Mouse (Mus musculus) MEL (cell line): ENCODE measurements around the gene Socs1. TPM values are rescaled to one million over a fixed set of nuclear protein-coding genes. Genes with fewer than 3 reads are reported as not detected.

Experiments
- DNase-seq: peaks from one replicate; pipeline ENCODE4 v3.0.0; 2011; ENCODE audit warnings: low read depth, low spot score
- H3K27ac ChIP-seq: 2 replicates; pipeline ENCODE4 v1.5.1; 2012; ENCODE audit warnings: low read depth, mild to moderate bottlenecking, control low read depth, low read length, moderate library complexity; ENCODE audit not compliant: control insufficient read depth
- H3K27me3 ChIP-seq, 2 experiments: fragments of 150-350 bp in 1 of 2; sonication (generic) in 1 of 2; 2 replicates each; pipeline ENCODE4 v1.6.1; 2012; ENCODE audit warnings: low read length in 2 of 2, mild to moderate bottlenecking in 2 of 2, improper control_type of control experiment in 1 of 2, moderate library complexity in 1 of 2; ENCODE audit not compliant: insufficient read depth in 2 of 2, control insufficient read depth in 1 of 2
- H3K36me3 ChIP-seq, 2 experiments: 2 replicates each; pipeline ENCODE4 v1.6.1; 2012 to 2014; ENCODE audit warnings: low read length in 2 of 2, improper control_type of control experiment in 1 of 2, inconsistent platforms in 1 of 2, mild to moderate bottlenecking in 1 of 2; ENCODE audit not compliant: insufficient read depth in 2 of 2, control insufficient read depth in 1 of 2
- H3K4me1 ChIP-seq, 2 experiments: fragments of 150-350 bp in 1 of 2; sonication (generic) in 1 of 2; 2 replicates each; pipeline ENCODE4 v1.6.1; 2012; ENCODE audit warnings: low read length in 2 of 2, improper control_type of control experiment in 1 of 2, mild to moderate bottlenecking in 1 of 2; ENCODE audit not compliant: insufficient read depth in 2 of 2, control insufficient read depth in 1 of 2
- H3K4me3 ChIP-seq, 2 experiments: fragments of 150-350 bp in 1 of 2; sonication (generic) in 1 of 2; 2 replicates each; pipeline ENCODE4 v1.5.1; 2012; ENCODE audit warnings: low read depth in 2 of 2, low read length in 2 of 2, mild to moderate bottlenecking in 2 of 2, moderate library complexity in 2 of 2, control low read depth in 1 of 2, improper control_type of control experiment in 1 of 2; ENCODE audit not compliant: control insufficient read depth in 1 of 2, insufficient read depth in 1 of 2
- H3K79me2 ChIP-seq: 2 replicates; pipeline ENCODE4 v1.6.1; 2012; ENCODE audit warnings: mild to moderate bottlenecking, low read length, moderate library complexity; ENCODE audit not compliant: control insufficient read depth, poor library complexity, insufficient read depth
- H3K9ac ChIP-seq: 2 replicates; pipeline ENCODE4 v1.6.1; 2012; ENCODE audit warnings: low read depth, mild to moderate bottlenecking, control low read depth, low read length, moderate library complexity; ENCODE audit not compliant: control insufficient read depth, poor library complexity, severe bottlenecking
- H3K9me3 ChIP-seq: fragments of 150-350 bp; sonication (generic); replicated peaks from 2 replicates; pipeline ENCODE4 v1.6.1; 2012; ENCODE audit warnings: mild to moderate bottlenecking, low read length, improper control_type of control experiment, moderate library complexity; ENCODE audit not compliant: insufficient read depth
- CHD1 ChIP-seq: IDR thresholded peaks from 2 replicates; pipeline ENCODE4 v1.6.1; 2012; ENCODE audit warnings: low read depth, mild to moderate bottlenecking, inconsistent platforms, low read length, improper control_type of control experiment
- CTCF ChIP-seq, 3 experiments: IDR thresholded peaks in 2 of 3; conservative IDR thresholded peaks in 1 of 3; 2 replicates each; pipeline ENCODE4 v1.5.1; 2011 to 2012; ENCODE audit warnings: low read length in 3 of 3, low read depth in 2 of 3, mild to moderate bottlenecking in 2 of 3, improper control_type of control experiment in 1 of 3, inconsistent platforms in 1 of 3, mixed read lengths in 1 of 3, moderate library complexity in 1 of 3; ENCODE audit not compliant: control insufficient read depth in 1 of 3, insufficient read depth in 1 of 3, poor library complexity in 1 of 3, severe bottlenecking in 1 of 3
- EP300 ChIP-seq, 2 experiments: IDR thresholded peaks; 2 replicates each; pipeline ENCODE4 v1.6.1; 2011; ENCODE audit warnings: improper control_type of control experiment in 2 of 2, low read length in 2 of 2, low read depth in 1 of 2, mild to moderate bottlenecking in 1 of 2
- ETS1 ChIP-seq: IDR thresholded peaks from 2 replicates; pipeline ENCODE4 v1.6.1; 2012; ENCODE audit warnings: low read depth, mild to moderate bottlenecking, inconsistent platforms, low read length, improper control_type of control experiment, moderate library complexity
- JUND ChIP-seq: IDR thresholded peaks from 2 replicates; pipeline ENCODE4 v1.6.1; 2011; ENCODE audit warnings: low read depth, mild to moderate bottlenecking, improper control_type of control experiment, low read length
- MAFK ChIP-seq: IDR thresholded peaks from 2 replicates; pipeline ENCODE4 v1.6.1; 2011; ENCODE audit warnings: low read depth, mild to moderate bottlenecking, low read length, improper control_type of control experiment, borderline replicate concordance
- MXI1 ChIP-seq: IDR thresholded peaks from 2 replicates; pipeline ENCODE4 v1.6.1; 2011; ENCODE audit warnings: mild to moderate bottlenecking, low read depth, low read length, improper control_type of control experiment
- MYB ChIP-seq: IDR thresholded peaks from 2 replicates; pipeline ENCODE4 v1.6.1; 2011; ENCODE audit warnings: mild to moderate bottlenecking, low read depth, low read length, improper control_type of control experiment
- MYC ChIP-seq: IDR thresholded peaks from 2 replicates; pipeline ENCODE4 v1.6.1; 2011; ENCODE audit warnings: low read depth, mild to moderate bottlenecking, low read length, improper control_type of control experiment, moderate library complexity
- SMC3 ChIP-seq: IDR thresholded peaks from 2 replicates; pipeline ENCODE4 v1.6.1; 2011; ENCODE audit warnings: low read depth, low read length, improper control_type of control experiment
- TBP ChIP-seq: IDR thresholded peaks from 2 replicates; pipeline ENCODE4 v1.8.0; 2011; ENCODE audit warnings: low read depth, low read length, improper control_type of control experiment
- TCF12 ChIP-seq: IDR thresholded peaks from 2 replicates; pipeline ENCODE4 v1.6.1; 2014; ENCODE audit warnings: low read depth, mild to moderate bottlenecking, inconsistent platforms, low read length, improper control_type of control experiment, moderate library complexity
- USF1 ChIP-seq: IDR thresholded peaks from 2 replicates; pipeline ENCODE4 v1.6.1; 2014; ENCODE audit warnings: low read depth, mild to moderate bottlenecking, inconsistent platforms, low read length, improper control_type of control experiment, moderate library complexity
- ZC3H11A ChIP-seq: IDR thresholded peaks from 2 replicates; pipeline ENCODE4 v1.6.1; 2012; ENCODE audit warnings: low read depth, mild to moderate bottlenecking, inconsistent platforms, low read length, improper control_type of control experiment
- ZKSCAN1 ChIP-seq: IDR thresholded peaks from 2 replicates; pipeline ENCODE4 v1.6.1; 2012; ENCODE audit warnings: low read depth, mild to moderate bottlenecking, inconsistent platforms, low read length, improper control_type of control experiment, moderate library complexity
- ZNF384 ChIP-seq: IDR thresholded peaks from 2 replicates; pipeline ENCODE4 v1.6.1; 2012; ENCODE audit warnings: low read depth, mild to moderate bottlenecking, inconsistent platforms, low read length, improper control_type of control experiment
- polyA plus RNA-seq, 2 experiments: library from polyadenylated mRNA; stranded (reverse) in 1 of 2; unstranded in 1 of 2; fragments of >175 nt in 1 of 2; fragments of >200 nt in 1 of 2; gene quantifications; 2 replicates each; pipeline versions ENCODE4 v1.2.1 to v1.2.4; 2012; ENCODE audit warnings: low replicate concordance in 2 of 2, low read depth in 1 of 2; ENCODE audit not compliant: insufficient read length in 2 of 2, insufficient read depth in 1 of 2, missing spikeins in 1 of 2
- total RNA-seq: library from RNA; depleted of rRNA; stranded (reverse); fragments of 300-350 nt; gene quantifications from 2 replicates; pipeline ENCODE4 v1.2.3, GENCODE M21; 2012

Gene Socs1
- total and polyA plus RNA-seq, 3 experiments = 0.12 to 0.36 TPM; not detected in 1

DNA sequence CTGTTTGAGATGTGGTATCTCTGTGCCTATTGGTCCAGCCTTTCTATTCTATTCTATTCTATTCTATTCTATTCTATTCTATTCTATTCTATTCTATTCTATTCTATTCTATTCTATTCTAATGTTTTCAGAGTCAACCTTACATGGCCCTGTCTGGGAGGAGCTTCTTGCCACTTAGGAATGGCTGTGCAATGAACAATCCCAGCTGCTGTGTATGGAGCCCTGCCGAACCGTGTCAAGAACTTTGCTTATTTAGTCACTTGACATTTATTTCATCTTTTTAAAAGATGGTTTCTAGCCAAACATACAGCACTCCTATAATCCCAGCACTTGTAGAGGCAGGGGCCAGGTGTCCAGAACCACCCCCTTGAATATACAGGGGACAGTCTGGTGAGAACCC, 21.0 kb downstream of the Socs1 start:
- no peak for DNase-seq
- H3K36me3 ChIP-seq = no peaks in the 10 kb centered on the region; a peak in 1 of 4 replicates
- no peak for TF ChIP-seq ZNF384
- no peak for TF ChIP-seq TBP
- TF ChIP-seq MXI1 = no peak
- TF ChIP-seq USF1 = no peak
- TF ChIP-seq TCF12 = no peak
- no peak for TF ChIP-seq CTCF (IDR thresholded peaks at IDR 0.05 in 2 of 3, conservative IDR thresholded peaks at IDR 0.05 in 1 of 3; ENCODE audit: control insufficient read depth in 1 of 3, insufficient read depth in 1 of 3, low read depth in 2 of 3, low read length in 3 of 3, poor library complexity in 1 of 3, severe bottlenecking in 1 of 3)
- no peak for TF ChIP-seq ZKSCAN1
- TF ChIP-seq EP300 (IDR thresholded peaks at IDR 0.05; ENCODE audit: low read depth in 1 of 2, low read length in 2 of 2) = no peak
- no peak for TF ChIP-seq ZC3H11A
- TF ChIP-seq ETS1 = no peak
- H3K27ac ChIP-seq = no peak overlapping the region
- no peaks in the 10 kb centered on the region for H3K9me3 ChIP-seq
- H3K27me3 ChIP-seq = no peaks in the 10 kb centered on the region; a peak in 1 of 4 replicates
- H3K4me1 ChIP-seq = peaks cover 0 to 4% of the 10 kb centered on the region in 2 experiments; a peak in 1 of 4 replicates
- H3K9ac ChIP-seq = no peak overlapping the region
- no peak overlapping the region for H3K4me3 ChIP-seq
- no peaks in the 10 kb centered on the region for H3K79me2 ChIP-seq

- DNase-seq = no peak
- no peak for TF ChIP-seq MYB
- TF ChIP-seq CTCF (IDR thresholded peaks at IDR 0.05 in 2 of 3, conservative IDR thresholded peaks at IDR 0.05 in 1 of 3; ENCODE audit: control insufficient read depth in 1 of 3, insufficient read depth in 1 of 3, low read depth in 2 of 3, low read length in 3 of 3, poor library complexity in 1 of 3, severe bottlenecking in 1 of 3) = no peak
- no peak for TF ChIP-seq MAFK
- no peak for TF ChIP-seq ZKSCAN1
- TF ChIP-seq, all 39 proteins: peak for 0
- no peaks in the 10 kb centered on the region; a peak in 1 of 4 replicates for H3K27me3 ChIP-seq
- no peaks in the 10 kb centered on the region for H3K79me2 ChIP-seq
- no peaks in the 10 kb centered on the region for H3K9me3 ChIP-seq
- no peak overlapping the region for H3K9ac ChIP-seq
- H3K36me3 ChIP-seq = no peaks in the 10 kb centered on the region
- peaks cover 0 to 9% of the 10 kb centered on the region in 2 experiments; a peak in 2 of 4 replicates for H3K4me1 ChIP-seq
- no peak overlapping the region for H3K4me3 ChIP-seq
- no peak overlapping the region for H3K27ac ChIP-seq
Measured at GRCm38 (mm10) chr16:10763540-10764264, 21.6 kb downstream of the Socs1 start.

GRCm38 (mm10) chr16:10762569-10763180, 22.7 kb downstream of the Socs1 start:
- Histone ChIP-seq H3K27me3 (no peaks in the 10 kb centered on the region), H3K4me1 (peaks cover 0 to 10% of the 10 kb centered on the region in 2 experiments; a peak in 2 of 4 replicates), H3K79me2 (no peaks in the 10 kb centered on the region), H3K36me3 (no peaks in the 10 kb centered on the region), H3K27ac (no peak overlapping the region), H3K4me3 (no peak overlapping the region), H3K9ac (no peak overlapping the region), H3K9me3 (no peaks in the 10 kb centered on the region)
- no peak for DNase-seq
- no peak for TF ChIP-seq JUND
- TF ChIP-seq EP300 (IDR thresholded peaks at IDR 0.05; ENCODE audit: low read depth in 1 of 2, low read length in 2 of 2) = no peak
- no peak for TF ChIP-seq ETS1
- no peak for TF ChIP-seq MAFK
- no peak for TF ChIP-seq SMC3
- no peak for TF ChIP-seq MYC
- TF ChIP-seq CHD1 = no peak
